Mouse (Mus musculus): Measurements from ENCODE around the gene Abhd16a. TPM values are rescaled to one million over a fixed set of nuclear protein-coding genes. Genes with fewer than 3 reads are reported as not detected.
"Not testable (repeated sequence)": the region's sequence is repeated elsewhere in the genome, so short reads cannot be mapped to it uniquely, and the experiment has no call there.

Abhd16a gene
- total and polyA plus RNA-seq, 3 experiments, result 53.2 to 98.2 (median 62.5) TPM

DNA sequence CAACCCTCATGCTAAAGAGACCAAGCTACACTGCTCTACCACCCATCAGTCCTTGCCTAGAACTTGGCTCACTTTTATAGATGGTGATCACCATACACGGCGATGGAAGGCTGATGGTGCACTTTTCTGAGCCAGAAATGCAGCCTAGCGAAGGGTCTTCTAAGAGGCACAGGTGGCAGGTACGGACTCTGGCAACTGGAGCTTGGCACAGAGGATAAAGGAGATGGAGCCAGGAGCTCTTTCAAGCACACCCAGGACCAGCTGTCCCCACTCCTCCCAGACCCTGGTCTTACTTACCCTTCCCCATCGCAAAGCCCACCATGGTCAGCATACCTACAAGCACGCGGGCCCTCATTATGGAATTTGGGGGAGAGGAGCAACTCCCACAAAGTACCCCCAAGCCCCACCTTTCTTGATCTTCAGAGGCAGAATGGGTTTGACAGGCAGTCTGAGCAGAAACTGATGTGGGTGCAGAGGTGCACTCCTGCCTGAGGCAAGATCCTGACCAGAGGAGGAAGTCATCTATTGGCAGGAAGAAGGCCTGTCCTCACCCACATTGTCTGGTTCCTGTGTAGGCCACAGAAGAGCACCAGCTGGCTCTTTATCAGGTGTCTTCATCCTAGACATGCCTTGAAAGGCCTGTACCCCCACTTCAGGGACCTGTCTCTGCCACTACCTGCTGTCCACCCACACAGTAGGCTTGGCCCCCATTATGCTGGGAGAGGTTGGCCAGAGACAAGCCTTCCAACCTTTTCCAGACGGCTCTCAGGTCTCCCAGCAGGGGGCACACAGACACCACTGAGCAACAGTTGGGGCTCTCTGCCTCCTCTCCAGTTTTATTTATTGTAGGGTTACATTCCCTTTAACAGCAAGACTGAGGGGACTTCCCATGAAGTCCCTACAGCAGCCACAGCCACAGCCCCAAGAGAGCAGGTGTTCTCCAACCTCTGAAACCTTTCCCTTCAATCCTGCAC lies 26.3 kb downstream of the Abhd16a start, which contains the start of gene Ly6g5b:
TSS of gene Ly6g5b (minus strand) at position 383 of the 974 bp plus-strand sequence.
- Histone ChIP-seq H3K79me2 (replicated peaks; ENCODE audit: control insufficient read depth, insufficient read depth, low read length) (peaks cover 2% of the 10 kb centered on the region; the same call in 1 of the 2 replicates), H3K36me3 (ENCODE audit: control insufficient read depth, insufficient read depth, low read length) (peaks cover 6% of the 10 kb centered on the region), H3K4me1 (ENCODE audit: control insufficient read depth, insufficient read depth, low read length) (peaks cover 4% of the 10 kb centered on the region), H3K27me3 (ENCODE audit: control insufficient read depth, insufficient read depth, low read length) (no peaks in the 10 kb centered on the region), H3K27ac (no peak within 1 kb of the TSS), H3K4me3 (no peak within 1 kb of the TSS), H3K9ac (ENCODE audit: low read depth, low read length) (no peak within 1 kb of the TSS)
- WGBS, result 85% methylated on average over 8 of the region's 8 CpGs
- TF ChIP-seq CTCF (IDR thresholded peaks at IDR 0.05) (peak; percentile 56), POLR2A (IDR thresholded peaks at IDR 0.05; ENCODE audit: insufficient read depth, low read depth, low read length) (no peak)
- no peak for DNase-seq
- intact Hi-C loops (cut with DNase I), result no loop called here

GRCm38 (mm10) chr17:35120745-35121142 lies 31.7 kb downstream of the Abhd16a start:
- Histone ChIP-seq H3K4me3 (peak overlapping the region; percentile 100), H3K27me3 (ENCODE audit: control insufficient read depth, insufficient read depth, low read length) (no peaks in the 10 kb centered on the region), H3K9ac (ENCODE audit: low read depth, low read length) (peak overlapping the region; percentile 88), H3K27ac (peak overlapping the region; percentile 91), H3K79me2 (replicated peaks; ENCODE audit: control insufficient read depth, insufficient read depth, low read length) (peaks cover 5% of the 10 kb centered on the region; the same call in 1 of the 2 replicates), H3K36me3 (ENCODE audit: control insufficient read depth, insufficient read depth, low read length) (peaks cover 6% of the 10 kb centered on the region), H3K4me1 (ENCODE audit: control insufficient read depth, insufficient read depth, low read length) (peaks cover 8% of the 10 kb centered on the region)
- no peak for TF ChIP-seq POLR2A (IDR thresholded peaks at IDR 0.05; ENCODE audit: insufficient read depth, low read depth, low read length)
- TF ChIP-seq EP300 (IDR thresholded peaks at IDR 0.05; ENCODE audit: insufficient read depth, low read depth, low read length), result no peak
- no peak for TF ChIP-seq CTCF (IDR thresholded peaks at IDR 0.05)
- DNase-seq, result no peak
- intact Hi-C loops (cut with DNase I), result loop anchor here (2.0 to 5.0 kb wide), 3 partner anchors 14 to 117 kb away; partner anchors contain the start of genes Bag6 and Nfkbil1
- under 1% methylated on average over 33 of the region's 33 CpGs for WGBS

GRCm38 (mm10) chr17:35121143-35121799 lies 32.2 kb downstream of the Abhd16a start, which contains the start of gene Gpank1:
Gpank1 (plus strand) TSS chr17:35121455.
- H3K79me2 ChIP-seq (replicated peaks; ENCODE audit: control insufficient read depth, insufficient read depth, low read length), result peaks cover 5% of the 10 kb centered on the region; the same call in 1 of the 2 replicates

GRCm38 (mm10) chr17:35121871-35122303 lies 32.8 kb downstream of the Abhd16a start, which contains the start of gene Csnk2b:
Csnk2b (minus strand) TSS chr17:35122053.
- WGBS, result under 1% methylated on average over 19 of the region's 19 CpGs
- TF ChIP-seq CTCF (IDR thresholded peaks at IDR 0.05), result peak; percentile 40
- TF ChIP-seq EP300 (IDR thresholded peaks at IDR 0.05; ENCODE audit: insufficient read depth, low read depth, low read length), result no peak
- Histone ChIP-seq H3K4me3 (peak within 1 kb of the TSS; percentile 100), H3K9ac (ENCODE audit: low read depth, low read length) (peak within 1 kb of the TSS; percentile 88), H3K27ac (peak within 1 kb of the TSS; percentile 91), H3K4me1 (ENCODE audit: control insufficient read depth, insufficient read depth, low read length) (peaks cover 8% of the 10 kb centered on the region), H3K36me3 (ENCODE audit: control insufficient read depth, insufficient read depth, low read length) (peaks cover 6% of the 10 kb centered on the region), H3K27me3 (ENCODE audit: control insufficient read depth, insufficient read depth, low read length) (no peaks in the 10 kb centered on the region), H3K79me2 (replicated peaks; ENCODE audit: control insufficient read depth, insufficient read depth, low read length) (peaks cover 5% of the 10 kb centered on the region; the same call in 1 of the 2 replicates)
- intact Hi-C loops (cut with DNase I), result loop anchor here (2.0 to 5.0 kb wide), 3 partner anchors 13 to 115 kb away; partner anchors contain the start of genes Bag6 and Nfkbil1
- DNase-seq, result peak; percentile 31 to 50

More at GRCm38 (mm10) chr17:35121143-35121799, 32.2 kb downstream of the Abhd16a start, which contains the start of gene Gpank1:
- Histone ChIP-seq H3K27ac (peak within 1 kb of the TSS; percentile 91), H3K36me3 (ENCODE audit: control insufficient read depth, insufficient read depth, low read length) (peaks cover 6% of the 10 kb centered on the region), H3K4me1 (ENCODE audit: control insufficient read depth, insufficient read depth, low read length) (peaks cover 8% of the 10 kb centered on the region), H3K4me3 (peak within 1 kb of the TSS; percentile 100), H3K9ac (ENCODE audit: low read depth, low read length) (peak within 1 kb of the TSS; percentile 88), H3K27me3 (ENCODE audit: control insufficient read depth, insufficient read depth, low read length) (no peaks in the 10 kb centered on the region)
- peak; percentile 97 to 99 for DNase-seq
- TF ChIP-seq EP300 (IDR thresholded peaks at IDR 0.05; ENCODE audit: insufficient read depth, low read depth, low read length) (no peak), POLR2A (IDR thresholded peaks at IDR 0.05; ENCODE audit: insufficient read depth, low read depth, low read length) (peak; percentile 77), CTCF (IDR thresholded peaks at IDR 0.05) (peak; percentile 9; the same call in 1 of the 2 replicates)
- intact Hi-C loops (cut with DNase I), result loop anchor here (2.0 to 5.0 kb wide), 3 partner anchors 14 to 116 kb away; partner anchors contain the start of genes Bag6 and Nfkbil1
- WGBS, result under 1% methylated on average over 50 of the region's 50 CpGs

DNA sequence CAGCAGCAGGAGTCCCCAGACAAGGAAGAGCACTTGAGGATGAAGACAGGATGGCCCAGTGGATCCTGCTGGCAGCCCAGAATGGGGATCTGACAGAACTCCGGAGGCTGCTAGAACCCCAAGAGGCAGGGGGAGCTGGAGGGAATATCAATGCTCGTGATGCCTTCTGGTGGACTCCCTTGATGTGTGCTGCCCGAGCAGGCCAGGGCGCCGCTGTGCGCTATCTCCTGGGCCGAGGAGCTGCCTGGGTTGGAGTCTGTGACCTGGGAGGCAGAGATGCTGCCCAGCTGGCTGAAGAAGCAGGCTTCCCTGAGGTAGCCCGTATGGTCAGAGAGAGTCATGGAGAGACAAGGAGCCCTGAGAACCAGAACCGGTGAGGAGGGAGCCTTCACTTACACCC lies 34.2 kb downstream of the Abhd16a start:
- intact Hi-C loops (cut with DNase I), result loop anchor here (5.0 kb wide), 1 partner anchor 114 kb away; the partner anchor contains the start of gene Nfkbil1
- H3K79me2 ChIP-seq (replicated peaks; ENCODE audit: control insufficient read depth, insufficient read depth, low read length); H3K4me3 ChIP-seq; H3K27me3 ChIP-seq (ENCODE audit: control insufficient read depth, insufficient read depth, low read length); DNase-seq; H3K9ac ChIP-seq (ENCODE audit: low read depth, low read length); H3K4me1 ChIP-seq (ENCODE audit: control insufficient read depth, insufficient read depth, low read length); H3K36me3 ChIP-seq (ENCODE audit: control insufficient read depth, insufficient read depth, low read length); H3K27ac ChIP-seq: not testable (repeated sequence)
- 90% methylated on average over 9 of the region's 9 CpGs for WGBS

GRCm38 (mm10) chr17:35124261-35124896 lies 35.3 kb downstream of the Abhd16a start:
- not testable (repeated sequence) for H3K27me3 ChIP-seq (ENCODE audit: control insufficient read depth, insufficient read depth, low read length); H3K9ac ChIP-seq (ENCODE audit: low read depth, low read length); H3K36me3 ChIP-seq (ENCODE audit: control insufficient read depth, insufficient read depth, low read length); H3K79me2 ChIP-seq (replicated peaks; ENCODE audit: control insufficient read depth, insufficient read depth, low read length); DNase-seq; H3K27ac ChIP-seq; H3K4me3 ChIP-seq; H3K4me1 ChIP-seq (ENCODE audit: control insufficient read depth, insufficient read depth, low read length)
- intact Hi-C loops (cut with DNase I), result loop anchor here (5.0 kb wide), 1 partner anchor 113 kb away; the partner anchor contains the start of gene Nfkbil1
- WGBS, result 89% methylated on average over 12 of the region's 12 CpGs
